Mouse (Mus musculus): ENCODE measurements around the gene Iqcb1. TPM values are rescaled to one million over a fixed set of nuclear protein-coding genes. Genes with fewer than 3 reads are reported as not detected.

Gene Iqcb1
- total RNA-seq, 1 experiment from 2014 or later: 47.8 TPM

Other genes starting within 250 kb of the Iqcb1 start
- gene Cd86, start 162.3 kb upstream of the Iqcb1 start, total RNA-seq (2017): 1.6 and 3.6 TPM in 2 replicates
- 0.44 TPM in 1 of 2 replicates, not detected in the other for gene Ildr1, start 134.4 kb upstream of the Iqcb1 start, total RNA-seq (2017)
- 31.8 and 33.6 TPM in 2 replicates for gene Slc15a2, start 43.4 kb upstream of the Iqcb1 start, total RNA-seq (2017)
- gene Eaf2, start 46.6 kb downstream of the Iqcb1 start, total RNA-seq (2017): not detected in 2 replicates
- gene Golgb1, start 46.8 kb downstream of the Iqcb1 start, total RNA-seq (2017): 44.5 and 58.3 TPM in 2 replicates
- 137 and 146 TPM in 2 replicates for gene Hcls1, start 106.6 kb downstream of the Iqcb1 start, total RNA-seq (2017)
- 0.18 TPM in 1 of 2 replicates, not detected in the other for gene Fbxo40, start 162.1 kb downstream of the Iqcb1 start, total RNA-seq (2017)
- 24.0 and 37.6 TPM in 2 replicates for gene Polq, start 183.4 kb downstream of the Iqcb1 start, total RNA-seq (2017)